Mouse (Mus musculus): Measurements from ENCODE around the gene Fbp2.
A peak's percentile ranks its signal among the peaks of the same experiment; 100 is the strongest.
"Not testable (repeated sequence)": the region's sequence is repeated elsewhere in the genome, so short reads cannot be mapped to it uniquely, and the experiment has no call there.

Gene Fbp2

GRCm38 (mm10) chr13:62879411-62879810 is 21.2 kb upstream of the Fbp2 start:
- no peaks in the 10 kb centered on the region for H3K36me3 ChIP-seq (ENCODE audit: control insufficient read depth, insufficient read depth, low read length, poor library complexity, severe bottlenecking)
- H3K27me3 ChIP-seq (ENCODE audit: control insufficient read depth, insufficient read depth, low read length, poor library complexity, severe bottlenecking): no peaks in the 10 kb centered on the region
- DNase-seq (ENCODE audit: low read depth, low spot score): no peak

DNA sequence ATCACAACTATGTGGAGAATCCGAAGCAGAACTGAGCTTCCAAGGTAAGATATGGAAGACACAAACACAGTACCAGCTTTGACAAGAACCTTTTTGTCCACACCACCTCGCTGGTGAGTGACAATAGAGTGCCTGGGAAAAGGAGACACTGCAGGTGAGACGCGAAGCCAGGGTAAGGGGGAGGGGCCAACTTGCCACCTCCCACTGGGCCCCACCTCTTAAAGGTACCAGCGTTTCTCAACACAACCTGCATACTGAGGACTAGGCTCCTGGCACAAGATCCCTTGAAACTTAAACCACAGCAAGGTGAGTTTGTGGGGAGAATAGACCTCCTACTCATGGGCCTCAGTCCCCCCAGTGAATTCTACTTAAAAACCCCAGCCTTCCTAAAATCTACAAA is 19.0 kb upstream of the Fbp2 start:
- H3K27me3 ChIP-seq (ENCODE audit: control insufficient read depth, insufficient read depth, low read length, poor library complexity, severe bottlenecking): no peaks in the 10 kb centered on the region
- DNase-seq (ENCODE audit: low read depth, low spot score): no peak
- no peaks in the 10 kb centered on the region for H3K36me3 ChIP-seq (ENCODE audit: control insufficient read depth, insufficient read depth, low read length, poor library complexity, severe bottlenecking)

DNA sequence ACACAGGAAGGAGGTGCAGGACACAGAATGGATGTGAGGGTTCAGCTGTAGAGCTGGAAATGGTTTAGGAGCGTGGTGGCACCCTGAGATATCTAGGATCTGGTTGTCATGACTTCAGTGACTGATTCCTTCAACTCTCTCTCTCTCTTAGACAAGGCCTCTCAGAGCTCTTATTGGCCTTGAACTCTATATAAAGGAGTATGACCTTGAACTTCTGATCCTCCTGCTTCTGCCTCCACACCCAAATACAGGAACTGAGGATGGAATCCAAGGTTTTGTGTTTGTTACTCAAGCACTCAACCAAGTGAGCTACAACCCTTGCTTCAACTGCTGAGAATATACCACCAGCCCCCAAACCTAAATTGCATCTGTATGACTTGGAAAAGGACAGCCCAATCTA is 17.9 kb upstream of the Fbp2 start:
- Histone ChIP-seq H3K27me3 (ENCODE audit: control insufficient read depth, insufficient read depth, low read length, poor library complexity, severe bottlenecking) (no peaks in the 10 kb centered on the region), H3K36me3 (ENCODE audit: control insufficient read depth, insufficient read depth, low read length, poor library complexity, severe bottlenecking) (no peaks in the 10 kb centered on the region)
- no peak for DNase-seq (ENCODE audit: low read depth, low spot score)

GRCm38 (mm10) chr13:62872252-62872651 is 14.0 kb upstream of the Fbp2 start:
- no peak for DNase-seq (ENCODE audit: low read depth, low spot score)
- H3K36me3 ChIP-seq (ENCODE audit: control insufficient read depth, insufficient read depth, low read length, poor library complexity, severe bottlenecking): no peaks in the 10 kb centered on the region
- H3K27me3 ChIP-seq (ENCODE audit: control insufficient read depth, insufficient read depth, low read length, poor library complexity, severe bottlenecking): no peaks in the 10 kb centered on the region

DNA sequence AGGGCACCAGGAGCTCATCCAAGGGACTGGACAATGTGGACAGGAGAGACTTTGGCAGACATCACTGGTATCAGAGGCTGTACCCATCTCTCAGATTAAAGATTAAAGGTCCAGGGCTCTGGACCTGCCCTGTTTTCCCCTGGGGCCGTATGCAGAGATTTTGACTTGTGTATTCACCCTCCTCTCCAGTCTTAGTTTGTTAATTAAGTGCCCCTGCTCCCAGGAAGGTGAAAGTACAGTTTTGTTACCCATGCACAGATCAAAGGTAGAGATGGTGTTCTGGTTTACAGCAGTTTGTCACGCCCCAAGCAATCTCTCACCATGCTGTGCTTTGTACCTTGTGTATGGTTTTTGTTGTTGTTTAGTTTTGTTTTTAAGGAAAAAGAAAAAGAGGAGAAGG is 12.4 kb upstream of the Fbp2 start:
- DNase-seq (ENCODE audit: low read depth, low spot score): no peak
- Histone ChIP-seq H3K27me3 (ENCODE audit: control insufficient read depth, insufficient read depth, low read length, poor library complexity, severe bottlenecking) (no peaks in the 10 kb centered on the region), H3K36me3 (ENCODE audit: control insufficient read depth, insufficient read depth, low read length, poor library complexity, severe bottlenecking) (no peaks in the 10 kb centered on the region)

DNA sequence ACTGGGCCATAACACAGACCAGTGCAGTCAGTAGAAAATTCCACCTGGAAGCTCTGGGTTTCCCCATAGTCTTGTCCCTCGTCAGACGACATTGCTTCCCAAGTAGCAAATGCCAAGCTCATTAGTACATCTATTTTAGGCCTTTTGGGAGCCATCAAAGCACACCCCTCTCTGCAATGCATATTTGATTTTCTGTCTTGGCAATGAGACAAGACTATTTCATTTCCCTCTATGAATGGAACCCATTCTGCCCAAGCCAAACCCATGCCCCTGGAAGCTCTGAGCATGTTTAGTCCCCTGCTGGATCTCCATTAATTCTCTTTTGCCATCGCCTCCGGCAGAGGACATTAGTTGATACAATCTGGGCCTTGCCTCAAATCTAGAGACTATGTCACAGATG is 8.6 kb upstream of the Fbp2 start:
- Histone ChIP-seq H3K36me3 (ENCODE audit: control insufficient read depth, insufficient read depth, low read length, poor library complexity, severe bottlenecking) (no peaks in the 10 kb centered on the region), H3K27me3 (ENCODE audit: control insufficient read depth, insufficient read depth, low read length, poor library complexity, severe bottlenecking) (no peaks in the 10 kb centered on the region)
- no peak for DNase-seq (ENCODE audit: low read depth, low spot score)

DNA sequence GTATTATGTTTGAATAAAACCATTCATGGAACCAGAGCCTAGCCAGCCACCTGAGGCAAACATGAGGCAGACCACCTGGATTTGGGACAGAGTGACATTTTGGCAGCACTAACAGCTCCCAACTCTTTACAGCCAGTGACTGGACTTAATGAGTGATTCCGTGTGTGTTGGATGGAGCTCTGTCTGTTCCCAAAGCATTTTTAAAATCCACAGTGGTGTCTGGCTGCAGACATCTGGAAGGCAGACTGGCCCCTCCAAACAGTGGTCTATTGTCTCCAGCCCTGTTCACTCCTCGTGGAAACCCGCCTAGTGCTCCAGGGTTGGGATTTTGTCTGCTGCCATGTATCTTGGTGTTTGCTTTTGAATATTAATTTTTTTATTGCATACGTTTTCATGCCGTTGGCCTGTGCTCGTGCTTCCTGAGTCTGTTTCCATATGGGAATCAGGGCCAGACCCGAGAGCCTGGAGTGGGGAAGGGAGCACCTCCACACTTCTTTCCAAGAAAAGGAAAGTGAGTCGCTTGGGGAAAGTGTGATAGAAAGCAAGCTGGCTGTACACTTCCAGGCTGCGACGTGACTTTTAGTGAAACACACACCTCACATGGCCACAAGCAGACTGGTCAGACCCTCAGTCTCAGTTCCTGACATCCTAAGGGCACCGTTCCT is 7.6 kb upstream of the Fbp2 start:
- no peak for DNase-seq (ENCODE audit: low read depth, low spot score)
- H3K27me3 ChIP-seq (ENCODE audit: control insufficient read depth, insufficient read depth, low read length, poor library complexity, severe bottlenecking): no peaks in the 10 kb centered on the region
- H3K36me3 ChIP-seq (ENCODE audit: control insufficient read depth, insufficient read depth, low read length, poor library complexity, severe bottlenecking): no peaks in the 10 kb centered on the region

DNA sequence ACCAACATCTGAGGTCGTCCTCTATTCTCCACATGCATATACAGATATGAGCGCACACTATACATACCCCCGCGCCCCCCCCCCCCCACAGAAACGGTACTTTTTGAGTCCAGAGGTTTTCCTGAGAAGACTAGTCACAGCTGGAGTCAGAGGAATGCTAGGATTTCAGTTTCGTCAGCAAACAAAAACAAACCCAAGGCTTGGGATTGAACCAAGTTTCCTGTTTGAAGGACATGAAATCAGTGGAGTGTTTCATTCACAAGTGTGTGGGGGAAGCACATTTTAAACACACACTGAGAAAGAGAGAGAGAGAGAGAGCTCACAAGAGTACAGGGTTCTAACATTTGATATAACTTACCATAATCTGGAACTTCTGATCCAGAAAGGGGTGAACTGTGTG is 5.5 kb upstream of the Fbp2 start:
- Histone ChIP-seq H3K27me3 (ENCODE audit: control insufficient read depth, insufficient read depth, low read length, poor library complexity, severe bottlenecking) (no peaks in the 10 kb centered on the region), H3K36me3 (ENCODE audit: control insufficient read depth, insufficient read depth, low read length, poor library complexity, severe bottlenecking) (no peaks in the 10 kb centered on the region)
- DNase-seq (ENCODE audit: low read depth, low spot score): no peak

DNA sequence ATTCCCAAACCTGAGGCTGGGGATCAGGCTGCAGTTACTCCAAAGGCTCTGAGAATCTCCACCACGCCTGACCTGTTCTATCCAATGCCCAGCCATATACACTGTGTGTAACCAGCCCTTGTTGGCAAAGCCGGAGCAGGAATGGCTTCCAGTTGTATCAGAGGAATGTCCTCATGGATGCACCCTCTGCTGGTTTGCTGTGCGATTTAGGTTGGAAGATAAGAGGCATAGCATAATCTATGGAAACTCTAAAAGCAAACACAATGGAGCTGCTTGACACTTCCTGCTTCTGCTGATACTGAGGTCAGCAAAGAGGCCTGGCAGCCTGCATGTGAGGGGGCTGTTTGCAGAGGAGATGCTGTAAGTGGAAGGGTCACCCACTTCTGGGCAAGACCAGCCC is 4.7 kb upstream of the Fbp2 start:
- H3K36me3 ChIP-seq (ENCODE audit: control insufficient read depth, insufficient read depth, low read length, poor library complexity, severe bottlenecking): no peaks in the 10 kb centered on the region
- H3K27me3 ChIP-seq (ENCODE audit: control insufficient read depth, insufficient read depth, low read length, poor library complexity, severe bottlenecking): no peaks in the 10 kb centered on the region
- no peak for DNase-seq (ENCODE audit: low read depth, low spot score)

DNA sequence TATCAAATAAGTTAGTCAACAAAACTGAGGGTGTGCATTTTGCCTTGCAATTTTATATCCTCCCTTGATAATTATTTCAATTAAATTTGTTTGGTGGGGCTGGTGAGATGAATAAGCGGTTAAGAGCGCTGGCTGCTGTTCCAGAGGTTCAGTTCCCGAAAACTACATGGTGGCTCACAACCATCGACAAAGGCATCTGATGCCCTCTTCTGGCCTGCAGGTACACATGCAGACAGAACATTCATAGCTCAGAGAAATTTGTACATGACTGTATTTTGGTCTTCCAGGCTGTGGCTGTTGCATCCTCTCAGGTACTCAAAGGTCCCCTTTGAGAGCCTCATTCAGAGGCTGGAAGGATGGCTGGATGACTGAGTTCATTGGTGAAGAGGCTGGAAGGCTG is 1.8 kb upstream of the Fbp2 start:
- no peaks in the 10 kb centered on the region for H3K27me3 ChIP-seq (ENCODE audit: control insufficient read depth, insufficient read depth, low read length, poor library complexity, severe bottlenecking)
- no peak for DNase-seq (ENCODE audit: low read depth, low spot score)
- H3K36me3 ChIP-seq (ENCODE audit: control insufficient read depth, insufficient read depth, low read length, poor library complexity, severe bottlenecking): no peaks in the 10 kb centered on the region

GRCm38 (mm10) chr13:62859251-62859650 is 1.0 kb upstream of the Fbp2 start:
- not testable (repeated sequence) for H3K36me3 ChIP-seq (ENCODE audit: control insufficient read depth, insufficient read depth, low read length, poor library complexity, severe bottlenecking); H3K27me3 ChIP-seq (ENCODE audit: control insufficient read depth, insufficient read depth, low read length, poor library complexity, severe bottlenecking)
- peak; percentile 62 for DNase-seq (ENCODE audit: low read depth, low spot score)

- Histone ChIP-seq H3K27me3 (ENCODE audit: control insufficient read depth, insufficient read depth, low read length, poor library complexity, severe bottlenecking) (no peaks in the 10 kb centered on the region), H3K36me3 (ENCODE audit: control insufficient read depth, insufficient read depth, low read length, poor library complexity, severe bottlenecking) (no peaks in the 10 kb centered on the region)
- no peak for DNase-seq (ENCODE audit: low read depth, low spot score)
Measured at GRCm38 (mm10) chr13:62856850-62857249, 1.4 kb downstream of the Fbp2 start.

DNA sequence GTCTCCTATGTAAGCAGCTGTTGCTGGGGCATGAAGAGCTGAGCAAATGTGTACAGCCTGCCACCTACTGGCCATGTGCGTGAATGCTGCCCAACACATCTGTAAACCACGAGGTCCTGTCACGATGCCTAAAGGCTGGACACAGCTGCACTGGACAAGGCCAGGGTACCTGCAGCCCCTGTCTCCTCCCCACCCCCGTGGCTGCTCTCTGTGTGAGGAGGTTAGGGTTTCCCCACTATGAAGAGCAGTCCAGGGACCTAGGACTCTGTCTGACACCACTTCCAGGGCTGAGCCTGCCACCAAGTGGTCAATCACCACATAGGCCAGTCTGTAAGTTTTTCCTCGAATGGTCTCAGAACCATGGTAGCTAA is 1.9 kb downstream of the Fbp2 start:
- no peaks in the 10 kb centered on the region for H3K36me3 ChIP-seq (ENCODE audit: control insufficient read depth, insufficient read depth, low read length, poor library complexity, severe bottlenecking)
- DNase-seq (ENCODE audit: low read depth, low spot score): peak; percentile 91
- H3K27me3 ChIP-seq (ENCODE audit: control insufficient read depth, insufficient read depth, low read length, poor library complexity, severe bottlenecking): no peaks in the 10 kb centered on the region

DNA sequence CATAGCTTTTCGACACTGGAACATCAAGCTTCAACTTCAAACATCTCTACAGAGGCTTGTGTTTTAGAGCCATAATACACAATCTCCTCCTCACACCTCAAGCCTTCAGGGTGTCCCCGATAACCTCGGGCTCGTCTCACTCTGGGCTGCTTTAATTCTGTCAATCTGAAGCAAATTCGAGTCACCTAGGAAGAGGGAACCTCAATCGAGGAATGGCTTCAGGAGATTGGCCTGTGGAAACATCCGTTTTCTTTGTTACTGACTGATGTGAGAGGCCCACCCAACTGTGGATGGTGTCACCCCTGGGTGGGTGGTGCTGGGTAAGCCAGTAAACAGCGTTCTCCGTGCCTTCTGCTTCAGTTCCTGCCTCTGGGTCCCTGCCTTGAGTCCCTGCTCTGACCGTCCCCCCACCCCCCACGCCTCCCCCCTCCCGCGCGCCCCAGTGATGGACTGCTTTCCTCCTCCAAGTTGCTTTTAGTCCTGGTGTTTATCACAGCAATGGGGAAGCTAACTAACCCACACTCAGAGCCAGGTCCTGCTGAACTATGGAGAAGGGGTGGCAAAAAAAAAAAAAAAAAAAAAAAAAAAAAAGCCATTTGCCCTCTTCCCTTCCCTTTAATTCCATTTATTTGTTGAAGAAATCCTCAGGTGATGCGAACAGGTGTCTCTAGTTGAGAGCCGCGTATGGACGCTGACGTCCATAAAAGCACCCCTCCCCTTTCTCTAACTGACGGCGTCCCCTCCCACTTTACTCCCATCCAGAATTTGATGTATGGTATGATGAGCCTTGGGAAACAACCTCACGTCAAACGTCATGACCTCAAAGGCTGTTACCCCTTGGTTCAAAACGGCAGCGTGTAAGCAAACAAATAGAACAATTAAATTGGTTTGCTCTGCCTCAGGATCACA is 2.6 kb downstream of the Fbp2 start:
- DNase-seq (ENCODE audit: low read depth, low spot score): no peak
- Histone ChIP-seq H3K27me3 (ENCODE audit: control insufficient read depth, insufficient read depth, low read length, poor library complexity, severe bottlenecking) (no peaks in the 10 kb centered on the region), H3K36me3 (ENCODE audit: control insufficient read depth, insufficient read depth, low read length, poor library complexity, severe bottlenecking) (no peaks in the 10 kb centered on the region)

GRCm38 (mm10) chr13:62854666-62855065 is 3.6 kb downstream of the Fbp2 start:
- no peaks in the 10 kb centered on the region for H3K36me3 ChIP-seq (ENCODE audit: control insufficient read depth, insufficient read depth, low read length, poor library complexity, severe bottlenecking)
- DNase-seq (ENCODE audit: low read depth, low spot score): peak; percentile 70
- H3K27me3 ChIP-seq (ENCODE audit: control insufficient read depth, insufficient read depth, low read length, poor library complexity, severe bottlenecking): no peaks in the 10 kb centered on the region

Measured in splenic B cell, adult 2 months (primary cell).